Mouse (Mus musculus) heart, postnatal 0 days (tissue): Measurements from ENCODE around the gene Cpm.

Experiments
- CTCF ChIP-seq: IDR thresholded peaks from 2 replicates; pipeline ENCODE4 v1.5.1; 2016; ENCODE audit warnings: antibody characterized with exemption, control low read depth, low read depth
- EP300 ChIP-seq: IDR thresholded peaks from 2 replicates; pipeline ENCODE4 v1.6.1; 2016; ENCODE audit warnings: antibody characterized with exemption, low read depth

- TF ChIP-seq CTCF (no peak), EP300 (no peak)
These were observed 40.3 kb downstream of the Cpm start for GRCm38 (mm10) chr10:117669449-117670090.
